Mouse (Mus musculus) E14TG2a.4 (cell line): ENCODE measurements around the gene Eml6.
"Not testable (repeated sequence)": the region's sequence is repeated elsewhere in the genome, so short reads cannot be mapped to it uniquely, and the experiment has no call there.

Experiments
- H3K27me3 ChIP-seq: 2 replicates; pipeline ENCODE4 v1.6.1; 2014; ENCODE audit warnings: low read length, control low read depth; ENCODE audit not compliant: insufficient read depth
- H3K36me3 ChIP-seq: 2 replicates; pipeline ENCODE4 v1.6.1; 2014; ENCODE audit warnings: low read length, control low read depth; ENCODE audit not compliant: insufficient read depth
- H3K4me1 ChIP-seq: replicated peaks from 2 replicates; pipeline ENCODE4 v1.6.1; 2014; ENCODE audit warnings: low read depth, low read length, control low read depth
- H3K4me3 ChIP-seq: replicated peaks from 2 replicates; pipeline ENCODE4 v1.5.1; 2014; ENCODE audit warnings: mild to moderate bottlenecking, low read length
- H3K9me3 ChIP-seq: 2 replicates; pipeline ENCODE4 v1.6.1; 2014; ENCODE audit warnings: low read length, control low read depth
- CTCF ChIP-seq: conservative IDR thresholded peaks from 2 replicates; pipeline ENCODE4 v1.5.1; 2014; ENCODE audit warnings: low read length
- NANOG ChIP-seq: IDR thresholded peaks from 2 replicates; pipeline ENCODE4 v1.6.1; 2014; ENCODE audit warnings: borderline replicate concordance, low read length, mixed read lengths
- POU5F1 ChIP-seq: IDR thresholded peaks from 2 replicates; pipeline ENCODE4 v1.6.1; 2014; ENCODE audit warnings: low read length, borderline replicate concordance

Gene Eml6

GRCm38 (mm10) chr11:29758617-29759016 lies 267.2 kb downstream of the Eml6 start:
- no peaks in the 10 kb centered on the region for H3K4me1 ChIP-seq
- no peak overlapping the region for H3K4me3 ChIP-seq
- H3K9me3 ChIP-seq: no peaks in the 10 kb centered on the region
- H3K36me3 ChIP-seq: no peaks in the 10 kb centered on the region
- no peaks in the 10 kb centered on the region for H3K27me3 ChIP-seq
- no peak for TF ChIP-seq POU5F1
- TF ChIP-seq NANOG: no peak
- no peak for TF ChIP-seq CTCF

GRCm38 (mm10) chr11:29756007-29756406 lies 269.8 kb downstream of the Eml6 start:
- H3K27me3 ChIP-seq, H3K4me3 ChIP-seq, H3K36me3 ChIP-seq, H3K9me3 ChIP-seq: not testable (repeated sequence)
- H3K4me1 ChIP-seq: peaks cover 14% of the 10 kb centered on the region

- H3K4me1 ChIP-seq: peaks cover 45% of the 10 kb centered on the region
- H3K27me3 ChIP-seq: no peaks in the 10 kb centered on the region
- peaks cover 17% of the 10 kb centered on the region for H3K36me3 ChIP-seq
- no peaks in the 10 kb centered on the region for H3K9me3 ChIP-seq
- no peak for TF ChIP-seq CTCF
- H3K4me3 ChIP-seq: no peak overlapping the region
These were observed 273.9 kb downstream of the Eml6 start for GRCm38 (mm10) chr11:29751648-29752611.

- peaks cover 26% of the 10 kb centered on the region for H3K36me3 ChIP-seq
- no peaks in the 10 kb centered on the region for H3K9me3 ChIP-seq
- H3K4me3 ChIP-seq: no peak overlapping the region
- H3K4me1 ChIP-seq: peaks cover 54% of the 10 kb centered on the region
- no peaks in the 10 kb centered on the region for H3K27me3 ChIP-seq
- TF ChIP-seq POU5F1 (no peak), CTCF (no peak), NANOG (no peak)
These were observed 274.8 kb downstream of the Eml6 start for GRCm38 (mm10) chr11:29751013-29751412.

- peaks cover 70% of the 10 kb centered on the region for H3K4me1 ChIP-seq
- H3K9me3 ChIP-seq: no peaks in the 10 kb centered on the region
- H3K36me3 ChIP-seq: peaks cover 41% of the 10 kb centered on the region
- no peak overlapping the region for H3K4me3 ChIP-seq
- H3K27me3 ChIP-seq: no peaks in the 10 kb centered on the region
- TF ChIP-seq CTCF: no peak
- TF ChIP-seq POU5F1: no peak
These were observed 276.4 kb downstream of the Eml6 start for GRCm38 (mm10) chr11:29749468-29749829.

GRCm38 (mm10) chr11:29748750-29749467 lies 276.9 kb downstream of the Eml6 start:
- H3K4me3 ChIP-seq: peak overlapping the region; percentile 21; the same call in 1 of the 2 replicates
- peaks cover 72% of the 10 kb centered on the region for H3K4me1 ChIP-seq
- no peaks in the 10 kb centered on the region for H3K27me3 ChIP-seq
- peaks cover 47% of the 10 kb centered on the region for H3K36me3 ChIP-seq
- TF ChIP-seq POU5F1 (peak; percentile 75), CTCF (no peak), NANOG (peak; percentile 22; the same call in 1 of the 2 replicates)
- no peaks in the 10 kb centered on the region for H3K9me3 ChIP-seq

GRCm38 (mm10) chr11:29747881-29748280 lies 278.0 kb downstream of the Eml6 start:
- H3K9me3 ChIP-seq: no peaks in the 10 kb centered on the region
- H3K4me3 ChIP-seq: no peak overlapping the region
- peaks cover 72% of the 10 kb centered on the region for H3K4me1 ChIP-seq
- TF ChIP-seq NANOG (no peak), POU5F1 (no peak), CTCF (no peak)
- peaks cover 56% of the 10 kb centered on the region for H3K36me3 ChIP-seq
- H3K27me3 ChIP-seq: no peaks in the 10 kb centered on the region

GRCm38 (mm10) chr11:29747365-29747764 lies 278.5 kb downstream of the Eml6 start:
- no peaks in the 10 kb centered on the region for H3K9me3 ChIP-seq
- H3K27me3 ChIP-seq: no peaks in the 10 kb centered on the region
- no peak overlapping the region for H3K4me3 ChIP-seq
- peaks cover 61% of the 10 kb centered on the region for H3K36me3 ChIP-seq
- peaks cover 72% of the 10 kb centered on the region for H3K4me1 ChIP-seq
- TF ChIP-seq CTCF (no peak), POU5F1 (no peak), NANOG (no peak)
